Mouse (Mus musculus): ENCODE measurements around the gene Fbxw7.

Gene Fbxw7

GRCm38 (mm10) chr3:84813436-84814156, 1.5 kb upstream of the Fbxw7 start:
- no peak for DNase-seq (ENCODE audit: low read depth, low spot score)
- no peaks in the 10 kb centered on the region for H3K27me3 ChIP-seq (ENCODE audit: control insufficient read depth, insufficient read depth, low read length, poor library complexity, severe bottlenecking)
- no peaks in the 10 kb centered on the region for H3K36me3 ChIP-seq (ENCODE audit: control insufficient read depth, insufficient read depth, low read length, poor library complexity, severe bottlenecking)

GRCm38 (mm10) chr3:84814157-84814761, 809 bp upstream of the Fbxw7 start:
- DNase-seq (ENCODE audit: low read depth, low spot score), result peak; percentile 100
- no peaks in the 10 kb centered on the region for H3K27me3 ChIP-seq (ENCODE audit: control insufficient read depth, insufficient read depth, low read length, poor library complexity, severe bottlenecking)
- no peaks in the 10 kb centered on the region for H3K36me3 ChIP-seq (ENCODE audit: control insufficient read depth, insufficient read depth, low read length, poor library complexity, severe bottlenecking)

GRCm38 (mm10) chr3:84815461-84815860, 393 bp downstream of the Fbxw7 start:
- DNase-seq (ENCODE audit: low read depth, low spot score), result peak; percentile 66

GRCm38 (mm10) chr3:84816951-84817350, 1.9 kb downstream of the Fbxw7 start:
- Histone ChIP-seq H3K27me3 (ENCODE audit: control insufficient read depth, insufficient read depth, low read length, poor library complexity, severe bottlenecking) (no peaks in the 10 kb centered on the region), H3K36me3 (ENCODE audit: control insufficient read depth, insufficient read depth, low read length, poor library complexity, severe bottlenecking) (no peaks in the 10 kb centered on the region)
- DNase-seq (ENCODE audit: low read depth, low spot score), result no peak

More at GRCm38 (mm10) chr3:84815461-84815860, 393 bp downstream of the Fbxw7 start:
- no peaks in the 10 kb centered on the region for H3K36me3 ChIP-seq (ENCODE audit: control insufficient read depth, insufficient read depth, low read length, poor library complexity, severe bottlenecking)
- no peaks in the 10 kb centered on the region for H3K27me3 ChIP-seq (ENCODE audit: control insufficient read depth, insufficient read depth, low read length, poor library complexity, severe bottlenecking)

- no peaks in the 10 kb centered on the region for H3K36me3 ChIP-seq (ENCODE audit: control insufficient read depth, insufficient read depth, low read length, poor library complexity, severe bottlenecking)
- H3K27me3 ChIP-seq (ENCODE audit: control insufficient read depth, insufficient read depth, low read length, poor library complexity, severe bottlenecking), result no peaks in the 10 kb centered on the region
- no peak for DNase-seq (ENCODE audit: low read depth, low spot score)
Measured at GRCm38 (mm10) chr3:84820654-84821201, 5.7 kb downstream of the Fbxw7 start.

GRCm38 (mm10) chr3:84825990-84826389, 10.9 kb downstream of the Fbxw7 start:
- DNase-seq (ENCODE audit: low read depth, low spot score), result no peak
- no peaks in the 10 kb centered on the region for H3K36me3 ChIP-seq (ENCODE audit: control insufficient read depth, insufficient read depth, low read length, poor library complexity, severe bottlenecking)
- no peaks in the 10 kb centered on the region for H3K27me3 ChIP-seq (ENCODE audit: control insufficient read depth, insufficient read depth, low read length, poor library complexity, severe bottlenecking)

- Histone ChIP-seq H3K36me3 (ENCODE audit: control insufficient read depth, insufficient read depth, low read length, poor library complexity, severe bottlenecking) (no peaks in the 10 kb centered on the region), H3K27me3 (ENCODE audit: control insufficient read depth, insufficient read depth, low read length, poor library complexity, severe bottlenecking) (no peaks in the 10 kb centered on the region)
- peak; percentile 50 for DNase-seq (ENCODE audit: low read depth, low spot score)
Measured at GRCm38 (mm10) chr3:84826405-84826804, 11.3 kb downstream of the Fbxw7 start.

GRCm38 (mm10) chr3:84826938-84827337, 11.9 kb downstream of the Fbxw7 start:
- no peaks in the 10 kb centered on the region for H3K27me3 ChIP-seq (ENCODE audit: control insufficient read depth, insufficient read depth, low read length, poor library complexity, severe bottlenecking)
- peak; percentile 48 for DNase-seq (ENCODE audit: low read depth, low spot score)
- H3K36me3 ChIP-seq (ENCODE audit: control insufficient read depth, insufficient read depth, low read length, poor library complexity, severe bottlenecking), result no peaks in the 10 kb centered on the region

- DNase-seq (ENCODE audit: low read depth, low spot score), result peak; percentile 76
- Histone ChIP-seq H3K27me3 (ENCODE audit: control insufficient read depth, insufficient read depth, low read length, poor library complexity, severe bottlenecking) (no peaks in the 10 kb centered on the region), H3K36me3 (ENCODE audit: control insufficient read depth, insufficient read depth, low read length, poor library complexity, severe bottlenecking) (no peaks in the 10 kb centered on the region)
Measured at GRCm38 (mm10) chr3:84827617-84828016, 12.5 kb downstream of the Fbxw7 start.

- no peaks in the 10 kb centered on the region for H3K36me3 ChIP-seq (ENCODE audit: control insufficient read depth, insufficient read depth, low read length, poor library complexity, severe bottlenecking)
- DNase-seq (ENCODE audit: low read depth, low spot score), result no peak
- H3K27me3 ChIP-seq (ENCODE audit: control insufficient read depth, insufficient read depth, low read length, poor library complexity, severe bottlenecking), result no peaks in the 10 kb centered on the region
Measured at GRCm38 (mm10) chr3:84829366-84829765, 14.3 kb downstream of the Fbxw7 start.

GRCm38 (mm10) chr3:84836029-84836428, 21.0 kb downstream of the Fbxw7 start:
- no peak for DNase-seq (ENCODE audit: low read depth, low spot score)
- H3K27me3 ChIP-seq (ENCODE audit: control insufficient read depth, insufficient read depth, low read length, poor library complexity, severe bottlenecking), result no peaks in the 10 kb centered on the region
- H3K36me3 ChIP-seq (ENCODE audit: control insufficient read depth, insufficient read depth, low read length, poor library complexity, severe bottlenecking), result no peaks in the 10 kb centered on the region

- peak; percentile 35 for DNase-seq (ENCODE audit: low read depth, low spot score)
- Histone ChIP-seq H3K36me3 (ENCODE audit: control insufficient read depth, insufficient read depth, low read length, poor library complexity, severe bottlenecking) (no peaks in the 10 kb centered on the region), H3K27me3 (ENCODE audit: control insufficient read depth, insufficient read depth, low read length, poor library complexity, severe bottlenecking) (no peaks in the 10 kb centered on the region)
Measured at GRCm38 (mm10) chr3:84837984-84838383, 22.9 kb downstream of the Fbxw7 start.

GRCm38 (mm10) chr3:84839499-84839898, 24.4 kb downstream of the Fbxw7 start:
- Histone ChIP-seq H3K36me3 (ENCODE audit: control insufficient read depth, insufficient read depth, low read length, poor library complexity, severe bottlenecking) (peaks cover 2% of the 10 kb centered on the region; the same call in 1 of the 2 replicates), H3K27me3 (ENCODE audit: control insufficient read depth, insufficient read depth, low read length, poor library complexity, severe bottlenecking) (no peaks in the 10 kb centered on the region)
- DNase-seq (ENCODE audit: low read depth, low spot score), result no peak

- Histone ChIP-seq H3K27me3 (ENCODE audit: control insufficient read depth, insufficient read depth, low read length, poor library complexity, severe bottlenecking) (no peaks in the 10 kb centered on the region), H3K36me3 (ENCODE audit: control insufficient read depth, insufficient read depth, low read length, poor library complexity, severe bottlenecking) (peaks cover 2% of the 10 kb centered on the region; the same call in 1 of the 2 replicates)
- no peak for DNase-seq (ENCODE audit: low read depth, low spot score)
Measured at GRCm38 (mm10) chr3:84841271-84841670, 26.2 kb downstream of the Fbxw7 start.

- DNase-seq (ENCODE audit: low read depth, low spot score), result no peak
- H3K27me3 ChIP-seq (ENCODE audit: control insufficient read depth, insufficient read depth, low read length, poor library complexity, severe bottlenecking), result no peaks in the 10 kb centered on the region
- H3K36me3 ChIP-seq (ENCODE audit: control insufficient read depth, insufficient read depth, low read length, poor library complexity, severe bottlenecking), result peaks cover 2% of the 10 kb centered on the region; the same call in 1 of the 2 replicates
Measured at GRCm38 (mm10) chr3:84842793-84843192, 27.7 kb downstream of the Fbxw7 start.
